Mouse (Mus musculus): ENCODE measurements at regions not wholly inside any gene's neighbourhood (a gene's known extent, or its start where the extent isn't known, plus 50 kb on each side); places are given as distances from the start of the nearest gene placed in this dataset.

DNA sequence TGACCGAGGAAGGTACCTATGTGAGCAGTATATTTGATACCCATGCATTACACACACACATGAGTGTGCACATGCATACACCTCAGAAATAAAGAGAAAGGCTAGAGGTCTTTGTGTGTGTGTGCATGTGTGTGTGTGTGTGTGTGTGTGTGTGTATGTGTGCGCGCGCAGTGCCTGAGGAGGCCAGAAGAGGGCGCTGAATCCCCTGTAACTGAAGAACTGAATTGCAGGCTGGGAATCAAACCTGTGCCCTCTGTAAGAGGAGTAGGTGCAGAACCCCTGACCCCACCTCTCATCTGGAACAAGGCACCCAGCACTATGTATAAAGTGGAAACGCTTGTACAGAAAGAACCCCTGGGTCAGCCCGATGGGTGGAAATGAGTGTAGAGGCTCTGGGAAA lies 125.0 kb downstream of the Bmp7 start:
- H3K27me3 ChIP-seq (ENCODE audit: control insufficient read depth): no peaks in the 10 kb centered on the region
- TF ChIP-seq GATA1 (IDR thresholded peaks at IDR 0.05; ENCODE audit: low read length) (no peak), TAL1 (IDR thresholded peaks at IDR 0.05; ENCODE audit: low read length) (no peak)
- H3K9me3 ChIP-seq (ENCODE audit: control insufficient read depth, low read length): peaks cover 14% of the 10 kb centered on the region
- no peak overlapping the region for H3K4me3 ChIP-seq (replicated peaks)
- H3K4me1 ChIP-seq (ENCODE audit: control insufficient read depth): no peaks in the 10 kb centered on the region
- H3K36me3 ChIP-seq (ENCODE audit: control insufficient read depth): no peaks in the 10 kb centered on the region

DNA sequence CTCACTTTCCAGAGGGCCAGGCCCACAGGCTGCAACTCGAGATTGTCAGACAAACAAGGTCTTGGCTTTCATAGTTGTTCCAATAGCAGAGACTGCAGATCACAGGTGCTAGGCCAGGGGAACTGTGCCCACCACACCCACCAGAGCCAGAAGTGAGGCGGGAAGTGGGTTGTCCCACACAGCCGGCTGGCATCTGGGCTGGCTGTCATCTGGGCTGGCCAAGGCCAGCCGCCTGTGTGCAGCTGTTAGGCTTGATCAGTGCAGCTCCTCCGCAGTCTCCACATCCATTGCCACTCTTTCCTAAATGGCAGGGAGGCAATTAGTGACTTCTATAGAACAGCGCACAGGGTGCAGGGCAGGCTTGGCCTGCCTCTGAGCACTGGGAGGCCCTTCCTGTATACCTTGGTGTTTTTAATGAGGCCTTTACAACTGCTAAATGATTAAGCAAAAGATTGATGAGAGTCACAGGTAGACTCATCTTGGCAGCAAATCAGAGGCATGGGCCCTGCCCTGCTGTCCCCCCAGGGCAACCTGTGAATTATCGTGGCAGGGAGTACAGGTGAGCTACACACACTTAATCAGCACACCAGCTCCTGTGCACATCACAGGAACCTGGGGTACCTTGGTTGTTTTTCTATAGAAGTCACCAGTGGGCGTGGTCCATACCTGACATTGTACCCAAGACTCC lies 122.9 kb downstream of the Bmp7 start:
- H3K36me3 ChIP-seq (ENCODE audit: control insufficient read depth): no peaks in the 10 kb centered on the region
- H3K4me3 ChIP-seq (replicated peaks): no peak overlapping the region
- no peaks in the 10 kb centered on the region for H3K4me1 ChIP-seq (ENCODE audit: control insufficient read depth)
- peaks cover 14% of the 10 kb centered on the region for H3K9me3 ChIP-seq (ENCODE audit: control insufficient read depth, low read length)
- H3K27me3 ChIP-seq (ENCODE audit: control insufficient read depth): no peaks in the 10 kb centered on the region
- TF ChIP-seq GATA1 (IDR thresholded peaks at IDR 0.05; ENCODE audit: low read length) (no peak), TAL1 (IDR thresholded peaks at IDR 0.05; ENCODE audit: low read length) (no peak)
